Mouse (Mus musculus) CH12.LX (cell line): ENCODE results near the gene Uba52. TPM values are rescaled to one million over a fixed set of nuclear protein-coding genes. Genes with fewer than 3 reads are reported as not detected.

Source experiments
- DNase-seq: peaks from one replicate; pipeline ENCODE4 v3.0.0-alpha.2; 2013; ENCODE audit errors: extremely low read depth
- H3K27ac ChIP-seq: 2 replicates; pipeline ENCODE4 v1.5.1; 2012; ENCODE audit warnings: low read depth, mild to moderate bottlenecking, control low read depth, moderate library complexity; ENCODE audit not compliant: insufficient read depth
- H3K27me3 ChIP-seq: replicated peaks from 2 replicates; pipeline ENCODE3; 2012; ENCODE audit warnings: inconsistent platforms
- H3K36me3 ChIP-seq, 2 experiments: replicated peaks in 1 of 2; 2 replicates each; pipeline versions ENCODE3 to v1.6.1; 2012; ENCODE audit warnings: inconsistent platforms in 1 of 2, low read length in 1 of 2, mild to moderate bottlenecking in 1 of 2, mixed read lengths in 1 of 2, moderate library complexity in 1 of 2; ENCODE audit not compliant: control insufficient read depth in 1 of 2, insufficient read depth in 1 of 2
- H3K4me1 ChIP-seq, 2 experiments: 2 replicates each; pipeline ENCODE4 v1.6.1; 2012; ENCODE audit warnings: inconsistent platforms in 1 of 2, moderate library complexity in 1 of 2; ENCODE audit not compliant: insufficient read depth in 2 of 2, control insufficient read depth in 1 of 2
- H3K4me2 ChIP-seq: 2 replicates; pipeline ENCODE4 v1.6.1; 2012; ENCODE audit warnings: low read depth, mild to moderate bottlenecking, control low read depth; ENCODE audit not compliant: poor library complexity, insufficient read depth, severe bottlenecking
- H3K4me3 ChIP-seq, 3 experiments: fragments of 150-350 bp in 1 of 3; sonication (generic) in 1 of 3; replicated peaks in 1 of 3; 2 replicates each; pipeline versions ENCODE3 to v1.5.1; 2011 to 2012; ENCODE audit warnings: low read depth in 2 of 3, low read length in 2 of 3, mild to moderate bottlenecking in 2 of 3, moderate library complexity in 2 of 3, control low read depth in 1 of 3, improper control_type of control experiment in 1 of 3, inconsistent platforms in 1 of 3, mixed read lengths in 1 of 3; ENCODE audit not compliant: poor library complexity in 1 of 3
- H3K79me2 ChIP-seq: replicated peaks from 2 replicates; pipeline ENCODE4 v1.6.1; 2012; ENCODE audit warnings: mild to moderate bottlenecking, moderate library complexity; ENCODE audit not compliant: control insufficient read depth, poor library complexity, insufficient read depth, severe bottlenecking; ENCODE audit errors: extremely low read depth
- H3K9ac ChIP-seq: 2 replicates; pipeline ENCODE4 v1.6.1; 2012; ENCODE audit warnings: low read depth, mild to moderate bottlenecking, control low read depth, moderate library complexity; ENCODE audit not compliant: insufficient read depth
- H3K9me3 ChIP-seq: replicated peaks from 2 replicates; pipeline ENCODE3; 2012; ENCODE audit warnings: low read length, inconsistent platforms, mixed read lengths
- BHLHE40 ChIP-seq: IDR thresholded peaks from 2 replicates; pipeline ENCODE4 v1.6.1; 2011; ENCODE audit warnings: mild to moderate bottlenecking, low read depth, low read length, improper control_type of control experiment
- CHD1 ChIP-seq: IDR thresholded peaks from 2 replicates; pipeline ENCODE4 v1.6.1; 2012; ENCODE audit warnings: low read depth, low read length, improper control_type of control experiment, inconsistent platforms
- CTCF ChIP-seq, 2 experiments: IDR thresholded peaks in 1 of 2; conservative IDR thresholded peaks in 1 of 2; 2 replicates each; pipeline ENCODE4 v1.5.1; 2011 to 2012; ENCODE audit warnings: low read depth in 2 of 2, low read length in 2 of 2, improper control_type of control experiment in 1 of 2, inconsistent platforms in 1 of 2, mild to moderate bottlenecking in 1 of 2, moderate library complexity in 1 of 2
- ELF1 ChIP-seq: IDR thresholded peaks from 2 replicates; pipeline ENCODE4 v1.6.1; 2014; ENCODE audit warnings: low read depth, mild to moderate bottlenecking, inconsistent platforms, low read length, improper control_type of control experiment
- EP300 ChIP-seq: IDR thresholded peaks from 2 replicates; pipeline ENCODE4 v1.6.1; 2011; ENCODE audit warnings: low read length, improper control_type of control experiment
- ETS1 ChIP-seq: conservative IDR thresholded peaks from 2 replicates; pipeline ENCODE4 v1.6.1; 2012; ENCODE audit warnings: low read depth, mild to moderate bottlenecking, inconsistent platforms, low read length, improper control_type of control experiment, moderate library complexity
- GABPA ChIP-seq: IDR thresholded peaks from 2 replicates; pipeline ENCODE4 v1.6.1; 2012; ENCODE audit warnings: low read depth, low read length, improper control_type of control experiment, inconsistent platforms; ENCODE audit not compliant: insufficient replicate concordance
- JUN ChIP-seq: IDR thresholded peaks from 2 replicates; pipeline ENCODE4 v1.6.1; 2011; ENCODE audit warnings: low read depth, mild to moderate bottlenecking, low read length, improper control_type of control experiment, moderate library complexity; ENCODE audit not compliant: insufficient read depth
- KAT2A ChIP-seq: IDR thresholded peaks from 2 replicates; pipeline ENCODE4 v1.6.1; 2012; ENCODE audit warnings: low read length, improper control_type of control experiment, inconsistent platforms; ENCODE audit not compliant: insufficient replicate concordance
- MAX ChIP-seq: IDR thresholded peaks from 2 replicates; pipeline ENCODE4 v1.6.1; 2011; ENCODE audit warnings: low read length, improper control_type of control experiment
- MEF2A ChIP-seq: IDR thresholded peaks from 2 replicates; pipeline ENCODE4 v1.6.1; 2014; ENCODE audit warnings: low read depth, mild to moderate bottlenecking, inconsistent platforms, low read length, improper control_type of control experiment, borderline replicate concordance
- NRF1 ChIP-seq: IDR thresholded peaks from 2 replicates; pipeline ENCODE4 v1.6.1; 2014; ENCODE audit warnings: low read depth, mild to moderate bottlenecking, inconsistent platforms, low read length, improper control_type of control experiment, moderate library complexity
- PAX5 ChIP-seq: IDR thresholded peaks from 2 replicates; pipeline ENCODE4 v1.6.1; 2012; ENCODE audit warnings: low read length, inconsistent platforms, mixed read lengths
- POLR2A ChIP-seq: IDR thresholded peaks from 2 replicates; pipeline ENCODE4 v1.6.1; 2011; ENCODE audit warnings: low read depth, mild to moderate bottlenecking, improper control_type of control experiment, low read length
- POLR2AphosphoS2 ChIP-seq: IDR thresholded peaks from 2 replicates; pipeline ENCODE4 v1.6.1; 2011; ENCODE audit warnings: low read depth, low read length, improper control_type of control experiment
- SIN3A ChIP-seq: IDR thresholded peaks from 2 replicates; pipeline ENCODE4 v1.6.1; 2012; ENCODE audit warnings: low read length, improper control_type of control experiment, inconsistent platforms
- SMC3 ChIP-seq: IDR thresholded peaks from 2 replicates; pipeline ENCODE4 v1.6.1; 2011; ENCODE audit warnings: low read depth, low read length, improper control_type of control experiment
- ZC3H11A ChIP-seq: IDR thresholded peaks from 2 replicates; pipeline ENCODE4 v1.6.1; 2012; ENCODE audit warnings: low read depth, mild to moderate bottlenecking, inconsistent platforms, low read length, improper control_type of control experiment
- ZKSCAN1 ChIP-seq: IDR thresholded peaks from 2 replicates; pipeline ENCODE4 v1.6.1; 2012; ENCODE audit warnings: low read depth, inconsistent platforms, low read length, improper control_type of control experiment, borderline replicate concordance
- ZMIZ1 ChIP-seq: IDR thresholded peaks from 2 replicates; pipeline ENCODE4 v1.6.1; 2012; ENCODE audit warnings: low read depth, mild to moderate bottlenecking, inconsistent platforms, low read length, improper control_type of control experiment
- dilution Hi-C: fragments of 300-500 bp; cut with MboI; formaldehyde crosslinking; loops from 2 replicates; pipeline ENCODE4 v1.14.3; 2020; ENCODE audit warnings: low sequenced_read_pairs; ENCODE audit not compliant: extremely low pct_unique_long_range_greater_than_20kb, extremely low pct_ligation_motif_present
- in situ Hi-C: fragments of 300-500 bp; cut with MboI; formaldehyde crosslinking; loops from 3 replicates; pipeline ENCODE4 v1.14.3; 2019; ENCODE audit warnings: low sequenced_read_pairs, low pct_ligation_motif_present, low pct_unique_long_range_greater_than_20kb, mixed read lengths
- polyA plus RNA-seq: library from polyadenylated mRNA; unstranded; fragments of >175 nt; gene quantifications from 2 replicates; pipeline ENCODE4 v1.2.1, GENCODE M21; 2012; ENCODE audit warnings: low read depth; ENCODE audit not compliant: insufficient read length
- total RNA-seq, 2 experiments: library from RNA; depleted of rRNA; stranded (reverse); fragments of 300-350 nt in 1 of 2; fragments of >200 nt in 1 of 2; gene quantifications; 2 replicates each; pipeline ENCODE4 v1.2.3; 2012 to 2014

Uba52 gene
- total and polyA plus RNA-seq, 3 experiments = 1,181 to 3,341 (median 1,372) TPM

DNA sequence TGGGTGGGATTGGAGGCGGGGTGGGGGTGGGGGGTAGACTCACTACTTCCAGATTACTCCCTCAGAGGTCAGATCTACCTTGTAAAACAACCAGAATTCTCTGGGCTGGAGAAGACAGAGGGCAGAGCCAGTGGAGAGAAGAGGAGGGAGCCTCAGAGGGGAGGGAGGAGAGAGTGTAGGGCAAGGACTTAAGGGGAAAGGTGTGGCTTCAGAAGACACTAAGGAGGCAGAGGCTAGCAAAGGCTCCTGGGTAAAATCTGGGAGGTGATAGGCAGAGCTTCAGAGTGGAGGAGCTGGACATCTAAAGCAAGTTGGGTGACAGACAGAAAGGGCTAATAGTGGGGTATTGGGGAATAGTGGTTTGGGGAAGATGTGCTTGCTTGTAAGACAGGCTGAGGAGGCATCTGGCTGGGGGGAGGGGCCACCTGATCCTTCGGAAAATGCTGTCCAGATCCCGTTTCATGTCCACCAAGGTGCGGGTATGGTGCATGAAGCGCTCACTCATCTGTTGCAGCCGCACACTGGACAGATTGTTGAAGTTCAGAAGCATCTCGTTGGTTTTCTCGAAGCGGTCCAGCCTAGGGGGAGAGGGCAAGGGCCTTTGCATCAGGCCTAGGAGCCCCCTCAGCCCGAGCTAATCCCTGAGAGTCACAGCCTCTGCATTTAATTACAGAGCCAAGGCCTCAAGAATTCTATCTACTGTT, 7.5 kb upstream of the Uba52 start:
- Histone ChIP-seq H3K4me1 (peaks cover 3 to 25% of the 10 kb centered on the region in 2 experiments), H3K9me3 (no peaks in the 10 kb centered on the region), H3K27me3 (no peaks in the 10 kb centered on the region), H3K9ac (no peak overlapping the region), H3K27ac (no peak overlapping the region), H3K79me2 (peaks cover 1% of the 10 kb centered on the region), H3K36me3 (peaks cover 40 to 70% of the 10 kb centered on the region in 2 experiments), H3K4me3 (no peak overlapping the region), H3K4me2 (no peak overlapping the region)
- peak; percentile 34; the same call in 1 of the 2 replicates for TF ChIP-seq POLR2AphosphoS2
- TF ChIP-seq ZKSCAN1 = no peak
- no peak for TF ChIP-seq NRF1
- in situ Hi-C loops = no loop called here
- no peak for DNase-seq
- dilution Hi-C loops = no loop called here

DNA sequence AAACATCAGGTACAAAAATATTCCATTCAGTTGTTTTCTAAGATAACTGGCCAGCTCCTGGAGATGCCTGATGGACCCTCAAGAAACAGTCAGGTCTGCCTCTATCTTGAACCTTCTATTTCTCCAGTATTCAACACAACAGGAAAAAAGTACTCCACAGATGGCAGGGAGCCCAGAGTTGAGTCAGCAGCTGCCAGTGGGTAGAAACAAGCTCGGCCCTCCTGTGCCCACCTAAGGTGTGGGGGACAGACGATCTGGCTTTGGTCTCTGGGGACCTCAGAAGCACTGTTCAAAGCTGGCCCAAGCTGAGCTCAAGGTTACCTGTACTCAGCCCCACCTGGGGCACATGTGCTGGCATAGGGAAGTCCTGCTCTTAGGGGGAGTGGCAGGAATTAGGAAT, 2.8 kb upstream of the Uba52 start:
- in situ Hi-C loops = no loop called here
- dilution Hi-C loops = no loop called here
- Histone ChIP-seq H3K9me3 (no peaks in the 10 kb centered on the region), H3K27me3 (no peaks in the 10 kb centered on the region), H3K4me1 (peaks cover 15 to 35% of the 10 kb centered on the region in 2 experiments), H3K4me3 (no peak overlapping the region), H3K9ac (no peak overlapping the region), H3K27ac (no peak overlapping the region; the same call in 1 of the 2 replicates), H3K79me2 (peaks cover 39% of the 10 kb centered on the region), H3K4me2 (no peak overlapping the region), H3K36me3 (peaks cover 46 to 65% of the 10 kb centered on the region in 2 experiments)
- no peak for DNase-seq
- TF ChIP-seq ZMIZ1 = no peak
- no peak for TF ChIP-seq KAT2A
- no peak for TF ChIP-seq SIN3A
- no peak for TF ChIP-seq PAX5
- no peak for TF ChIP-seq ELF1
- no peak for TF ChIP-seq EP300
- TF ChIP-seq GABPA = no peak
- no peak for TF ChIP-seq POLR2A
- no peak for TF ChIP-seq SMC3
- no peak for TF ChIP-seq ZC3H11A
- no peak for TF ChIP-seq ETS1
- TF ChIP-seq MEF2A = no peak
- no peak for TF ChIP-seq CTCF (conservative IDR thresholded peaks at IDR 0.05 in 1 of 2, IDR thresholded peaks at IDR 0.05 in 1 of 2; ENCODE audit: low read depth in 2 of 2, low read length in 2 of 2)
- TF ChIP-seq CHD1 = no peak
- no peak for TF ChIP-seq BHLHE40
- TF ChIP-seq JUN = no peak
- TF ChIP-seq MAX = no peak
